Mouse (Mus musculus) small intestine, adult 2 months (tissue): ENCODE data around the gene Pcnx3.

Experiments used
- CTCF ChIP-seq: fragments of 200-500 bp; IDR thresholded peaks from 2 replicates; pipeline ENCODE4 v1.5.1; 2012; ENCODE audit warnings: low read depth, mild to moderate bottlenecking, control low read depth, inconsistent platforms, low read length, moderate library complexity, mixed read lengths; ENCODE audit not compliant: insufficient replicate concordance, insufficient read length; ENCODE audit errors: extremely low read depth
- POLR2A ChIP-seq: fragments of 200-500 bp; IDR thresholded peaks from 2 replicates; pipeline ENCODE4 v1.6.1; 2012; ENCODE audit warnings: low read depth, mild to moderate bottlenecking, control low read depth, inconsistent platforms, low read length, moderate library complexity

DNA sequence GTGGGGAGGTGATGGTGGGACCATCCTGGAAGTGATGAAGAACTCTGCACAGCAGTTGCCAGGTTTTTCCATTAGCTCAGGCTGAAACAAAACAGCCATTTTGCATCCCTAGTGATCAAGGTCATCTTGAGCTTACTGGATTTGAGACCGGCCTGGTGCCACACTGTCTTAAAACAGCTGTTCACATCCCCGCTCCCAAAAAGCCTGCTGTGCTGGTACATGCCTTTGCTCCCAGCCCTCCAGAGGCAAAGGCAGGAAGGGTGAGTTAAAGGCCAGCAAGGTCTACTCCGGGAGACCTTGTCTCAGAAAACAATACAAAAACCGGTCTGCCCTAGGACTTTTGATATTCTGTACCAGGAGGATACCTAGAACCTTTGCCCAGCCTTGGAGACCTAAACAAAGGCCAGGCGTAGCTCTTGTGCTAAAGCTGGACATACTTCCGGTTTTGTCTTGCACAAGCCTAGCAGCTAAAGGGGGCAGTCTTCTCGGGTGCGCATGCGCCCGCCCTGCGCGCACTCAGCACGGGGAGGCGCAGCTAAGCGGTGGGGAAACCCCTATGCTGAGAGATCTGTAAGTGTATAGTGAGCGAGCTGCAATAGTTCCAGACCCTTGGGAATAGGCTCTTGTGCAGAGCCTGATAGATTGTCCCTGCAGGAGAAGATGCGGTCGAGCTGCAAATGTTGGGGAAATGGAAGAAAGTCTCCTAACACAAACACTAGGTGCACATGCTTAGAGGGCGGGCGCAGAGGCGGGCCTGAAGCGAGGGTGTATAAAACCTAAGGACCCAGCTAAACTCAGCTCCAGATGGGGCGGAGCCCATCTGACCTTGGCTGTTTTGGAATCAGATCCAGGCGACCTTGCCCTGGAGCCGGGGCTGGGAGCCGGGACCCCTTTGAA lies 40.1 kb downstream of the Pcnx3 start:
- TF ChIP-seq CTCF (peak; percentile 18; the same call in 1 of the 2 replicates), POLR2A (no peak)
